Mouse (Mus musculus): ENCODE data around the gene Zfp131. TPM values are rescaled to one million over a fixed set of nuclear protein-coding genes. Genes with fewer than 3 reads are reported as not detected.
"Not testable (repeated sequence)": the region's sequence is repeated elsewhere in the genome, so short reads cannot be mapped to it uniquely, and the experiment has no call there.

The Zfp131 gene
- 42.8 and 43.8 TPM in 2 replicates for polyA plus RNA-seq (2015; fragmentation: Nextera tagmentation; extraction: Ambion mirVana)

DNA sequence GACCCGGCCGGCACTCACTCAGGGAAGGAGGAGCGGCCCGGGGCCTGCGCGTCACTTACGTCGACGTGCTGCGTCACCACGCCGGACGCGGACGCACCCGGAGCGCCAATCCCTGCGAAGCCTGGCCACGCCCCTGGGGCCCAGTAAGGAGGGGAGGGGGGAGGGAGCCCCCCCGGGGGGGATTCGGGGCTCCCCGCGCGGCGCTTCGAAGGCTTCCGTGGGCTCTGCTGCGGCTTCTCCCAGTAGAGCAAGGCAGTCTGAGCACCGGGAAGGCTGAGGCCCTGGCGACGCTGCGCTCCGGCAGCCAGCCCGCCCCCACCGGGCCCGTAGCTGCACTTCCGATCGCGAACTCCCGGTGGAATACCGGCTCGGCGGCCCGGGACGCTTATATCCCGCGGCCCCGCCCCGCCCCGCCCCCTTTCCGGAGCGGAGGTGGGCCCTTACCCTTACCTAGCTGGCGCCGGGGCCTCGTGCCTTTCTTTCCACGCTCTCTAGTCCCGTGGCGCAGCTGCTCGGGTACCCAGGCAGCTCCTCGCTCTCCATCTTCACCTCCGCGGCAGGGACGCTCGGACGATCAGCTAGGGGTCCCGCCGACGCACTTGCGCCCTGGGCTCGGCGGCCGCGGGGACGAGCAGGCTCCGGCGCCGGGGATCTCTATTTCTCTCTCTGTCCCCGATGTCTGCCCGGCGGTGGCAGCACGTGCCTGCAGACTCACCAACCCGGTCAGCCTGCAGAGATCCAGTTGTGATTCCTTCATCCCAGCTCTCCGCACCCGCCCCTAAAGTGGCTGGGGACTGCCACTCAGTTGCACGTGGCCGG lies at the start of gene Zfp131:
Gene Zfp131, minus strand, starts transcription at position 129 of the 819 bp plus-strand sequence.
- H3K9ac ChIP-seq (replicated peaks) = peak within 1 kb of the TSS; percentile 94
- H3K9me3 ChIP-seq = no peaks in the 10 kb centered on the region
- H3K4me2 ChIP-seq (replicated peaks) = peak within 1 kb of the TSS; percentile 67
- ATAC-seq = peak; percentile 95
- WGBS = under 1% methylated on average over 52 of the region's 86 CpGs
- peaks cover 20% of the 10 kb centered on the region for H3K36me3 ChIP-seq
- H3K4me1 ChIP-seq (replicated peaks) = peaks cover 28% of the 10 kb centered on the region
- peak within 1 kb of the TSS; percentile 96 for H3K27ac ChIP-seq
- H3K27me3 ChIP-seq = no peaks in the 10 kb centered on the region
- H3K4me3 ChIP-seq (replicated peaks) = peak within 1 kb of the TSS; percentile 83

GRCm38 (mm10) chr13:119839982-119840381 lies 49.3 kb upstream of the Zfp131 start:
- not testable (repeated sequence) for H3K9me3 ChIP-seq; H3K9ac ChIP-seq (replicated peaks); H3K36me3 ChIP-seq; H3K4me3 ChIP-seq (replicated peaks); H3K27ac ChIP-seq; H3K4me1 ChIP-seq (replicated peaks)
- Histone ChIP-seq H3K4me2 (replicated peaks) (0 out of 2 replicates have a peak overlapping the region, but pooled peaks have one; percentile 17), H3K27me3 (peaks cover 11% of the 10 kb centered on the region; the same call in 1 of the 2 replicates)
- WGBS = 22% methylated on average over 6 of the region's 6 CpGs
- ATAC-seq = peak; percentile 25; the same call in 1 of the 2 replicates

DNA sequence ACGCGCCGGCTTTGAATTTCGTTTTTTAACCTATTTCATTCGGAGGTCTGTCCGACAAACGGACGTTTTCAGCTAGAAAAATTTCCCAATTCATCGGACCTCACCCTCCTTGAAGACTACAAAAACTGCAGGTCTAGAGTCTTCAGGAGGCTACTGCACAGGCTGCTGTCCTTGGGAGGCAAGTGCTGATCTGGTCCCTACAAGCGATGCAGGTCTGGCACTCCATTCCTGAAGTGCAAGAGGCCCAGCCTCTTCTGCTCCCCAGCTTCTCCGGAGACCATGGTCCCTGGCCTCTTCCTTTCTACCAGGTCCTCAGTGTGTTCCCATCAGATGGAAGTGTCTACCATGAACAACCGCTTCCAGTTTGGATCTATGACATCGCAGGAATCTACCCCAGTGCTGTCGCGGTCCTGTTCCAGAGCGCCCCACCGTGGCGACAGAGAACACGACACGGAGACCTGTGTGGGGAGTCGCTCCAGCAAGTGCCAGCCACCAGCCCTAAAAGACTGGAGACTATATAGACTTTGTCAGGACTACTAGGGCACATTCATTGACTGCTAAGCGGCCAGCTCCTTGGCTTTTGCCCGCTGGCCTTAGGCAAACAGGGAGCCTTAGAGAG lies 47.1 kb upstream of the Zfp131 start:
- not testable (repeated sequence) for H3K9me3 ChIP-seq; H3K9ac ChIP-seq (replicated peaks); H3K27ac ChIP-seq; H3K36me3 ChIP-seq; H3K4me1 ChIP-seq (replicated peaks)
- peak overlapping the region; percentile 18; the same call in 1 of the 2 replicates for H3K4me3 ChIP-seq (replicated peaks)
- peak overlapping the region; percentile 37 for H3K4me2 ChIP-seq (replicated peaks)
- ATAC-seq = peak; percentile 31; the same call in 1 of the 2 replicates
- H3K27me3 ChIP-seq = peaks cover 11% of the 10 kb centered on the region; the same call in 1 of the 2 replicates
- 6% methylated on average over 14 of the region's 23 CpGs for WGBS

DNA sequence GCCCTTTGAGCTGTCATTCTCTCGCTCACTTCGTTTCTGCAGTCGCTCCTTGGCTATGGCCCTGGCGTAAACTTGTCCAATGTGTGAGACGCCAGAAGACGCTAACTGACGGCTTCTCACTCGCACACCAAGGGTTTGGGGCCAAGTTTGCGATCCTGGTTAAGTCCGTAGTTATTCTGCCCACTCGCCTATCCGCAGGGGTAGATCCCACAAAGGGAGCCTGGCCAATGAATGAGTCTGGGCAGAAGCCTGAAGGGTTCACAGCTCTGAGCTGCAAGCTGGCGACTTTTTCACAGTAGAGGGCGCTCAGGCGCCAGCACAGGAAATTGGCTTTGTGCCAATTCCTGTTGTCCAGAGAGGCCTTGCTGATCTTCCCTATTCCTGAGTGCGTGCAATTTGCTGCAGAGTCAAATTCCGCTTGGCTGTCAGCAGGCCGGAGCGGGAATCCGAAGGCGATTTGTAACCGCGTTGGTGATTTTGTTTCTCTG lies 45.7 kb upstream of the Zfp131 start:
- not testable (repeated sequence) for H3K36me3 ChIP-seq; H3K9me3 ChIP-seq; H3K4me1 ChIP-seq (replicated peaks); H3K9ac ChIP-seq (replicated peaks); H3K27ac ChIP-seq
- Histone ChIP-seq H3K4me2 (replicated peaks) (peak overlapping the region; percentile 47), H3K4me3 (replicated peaks) (peak overlapping the region; percentile 28), H3K27me3 (peaks cover 11% of the 10 kb centered on the region; the same call in 1 of the 2 replicates)
- ATAC-seq = peak; percentile 86
- 14% methylated on average over 23 of the region's 23 CpGs for WGBS

GRCm38 (mm10) chr13:119835320-119836056 lies 44.8 kb upstream of the Zfp131 start, which contains the start of gene D13Ertd608e:
D13Ertd608e (plus strand) TSS chr13:119836006.
- ATAC-seq = peak; percentile 68

DNA sequence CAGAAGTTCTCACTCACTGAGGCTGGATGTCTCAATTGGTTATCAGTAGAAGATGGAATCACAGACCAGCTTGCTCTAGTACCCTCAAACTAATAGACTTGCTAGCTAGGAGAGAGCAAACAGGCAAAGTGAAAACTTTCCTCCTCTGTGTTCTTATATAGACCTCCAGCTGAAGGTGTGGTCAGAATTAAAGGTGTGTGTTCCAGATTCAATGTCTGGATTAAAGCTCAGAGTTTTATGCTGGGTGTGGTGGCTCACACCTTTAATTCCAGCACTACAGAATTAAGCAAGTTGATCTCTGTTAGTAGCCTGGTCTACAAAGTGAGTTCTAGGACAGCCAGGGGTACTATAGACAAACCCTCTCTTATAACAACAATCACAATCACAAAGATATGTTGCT lies 39.4 kb upstream of the Zfp131 start, which contains the start of gene AF067063:
Gene AF067063, minus strand, starts transcription at position 101 of the 400 bp plus-strand sequence.
- H3K9ac ChIP-seq (replicated peaks); ATAC-seq; H3K4me3 ChIP-seq (replicated peaks): not testable (repeated sequence)

More at GRCm38 (mm10) chr13:119835320-119836056, 44.8 kb upstream of the Zfp131 start, which contains the start of gene D13Ertd608e:
- WGBS = 20% methylated on average over 18 of the region's 25 CpGs
- H3K27ac ChIP-seq; H3K4me1 ChIP-seq (replicated peaks); H3K9ac ChIP-seq (replicated peaks); H3K9me3 ChIP-seq; H3K36me3 ChIP-seq: not testable (repeated sequence)
- H3K27me3 ChIP-seq = peaks cover 11% of the 10 kb centered on the region; the same call in 1 of the 2 replicates
- peak within 1 kb of the TSS; percentile 47 for H3K4me2 ChIP-seq (replicated peaks)
- H3K4me3 ChIP-seq (replicated peaks) = peak within 1 kb of the TSS; percentile 28

GRCm38 (mm10) chr13:119817579-119818206 lies 27.0 kb upstream of the Zfp131 start:
- no peak overlapping the region for H3K9ac ChIP-seq (replicated peaks)
- no peak overlapping the region for H3K4me2 ChIP-seq (replicated peaks)
- H3K4me3 ChIP-seq (replicated peaks) = no peak overlapping the region
- 20% methylated on average over 2 of the region's 2 CpGs for WGBS
- no peaks in the 10 kb centered on the region for H3K9me3 ChIP-seq
- H3K27me3 ChIP-seq = no peaks in the 10 kb centered on the region
- ATAC-seq = no peak
- no peak overlapping the region for H3K27ac ChIP-seq
- peaks cover 12% of the 10 kb centered on the region for H3K4me1 ChIP-seq (replicated peaks)
- no peaks in the 10 kb centered on the region for H3K36me3 ChIP-seq

More for the DNA sequence above, 39.4 kb upstream of the Zfp131 start, which contains the start of gene AF067063:
- H3K27me3 ChIP-seq; H3K9me3 ChIP-seq; H3K27ac ChIP-seq; H3K36me3 ChIP-seq; H3K4me2 ChIP-seq (replicated peaks); H3K4me1 ChIP-seq (replicated peaks): not testable (repeated sequence)

DNA sequence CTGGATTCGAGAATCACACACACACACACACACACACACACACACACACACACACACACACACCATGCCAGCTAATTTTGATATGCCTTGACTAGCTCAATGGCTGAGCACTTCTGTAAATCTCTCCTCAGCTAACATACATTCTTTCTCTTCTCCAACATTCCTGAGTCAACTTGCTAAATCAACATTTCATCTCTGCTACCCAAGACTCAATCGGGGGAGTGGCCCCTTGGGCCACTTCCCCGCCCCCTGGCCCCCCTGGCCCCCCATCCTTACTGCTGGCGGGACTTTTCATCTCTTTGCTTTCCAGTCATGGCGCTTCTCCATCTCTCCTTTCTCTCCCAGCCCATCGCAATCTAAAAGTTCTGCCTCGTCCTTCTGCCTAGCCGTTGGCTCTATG lies 26.1 kb upstream of the Zfp131 start:
- Histone ChIP-seq H3K27ac (no peak overlapping the region), H3K4me1 (replicated peaks) (peaks cover 12% of the 10 kb centered on the region), H3K36me3 (no peaks in the 10 kb centered on the region), H3K4me3 (replicated peaks) (no peak overlapping the region), H3K4me2 (replicated peaks) (no peak overlapping the region), H3K9me3 (no peaks in the 10 kb centered on the region), H3K27me3 (no peaks in the 10 kb centered on the region), H3K9ac (replicated peaks) (no peak overlapping the region)
- WGBS = 54% methylated on average over 8 of the region's 8 CpGs
- no peak for ATAC-seq

GRCm38 (mm10) chr13:119810031-119810430 lies 19.3 kb upstream of the Zfp131 start:
- H3K27ac ChIP-seq = no peak overlapping the region
- WGBS = 90% methylated on average over 9 of the region's 9 CpGs
- no peaks in the 10 kb centered on the region for H3K36me3 ChIP-seq
- ATAC-seq = no peak
- H3K9ac ChIP-seq (replicated peaks) = no peak overlapping the region
- H3K9me3 ChIP-seq = no peaks in the 10 kb centered on the region
- no peaks in the 10 kb centered on the region for H3K27me3 ChIP-seq
- H3K4me1 ChIP-seq (replicated peaks) = no peaks in the 10 kb centered on the region
- no peak overlapping the region for H3K4me3 ChIP-seq (replicated peaks)
- no peak overlapping the region for H3K4me2 ChIP-seq (replicated peaks)

DNA sequence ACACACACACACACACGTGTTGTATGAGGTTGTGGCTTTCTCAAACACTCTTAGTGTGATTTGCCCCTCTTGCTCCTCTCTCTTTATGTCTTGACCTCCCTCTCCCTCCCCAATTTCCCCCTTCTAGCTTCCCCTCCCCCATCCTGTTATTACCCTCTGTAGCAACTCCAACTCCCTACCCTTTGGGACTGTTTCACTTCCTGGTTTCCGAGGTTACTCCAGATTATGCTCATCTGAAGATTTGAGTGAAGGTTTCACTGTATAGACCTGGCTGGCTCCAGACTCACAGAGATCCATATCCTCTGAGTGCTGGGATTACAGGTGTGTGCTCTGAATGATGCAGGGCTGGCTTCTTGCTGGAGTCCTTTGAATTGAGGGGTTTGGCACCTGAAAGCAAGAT lies 18.2 kb upstream of the Zfp131 start:
- no peak overlapping the region for H3K27ac ChIP-seq
- H3K4me1 ChIP-seq (replicated peaks) = no peaks in the 10 kb centered on the region
- no peak overlapping the region for H3K4me3 ChIP-seq (replicated peaks)
- no peak overlapping the region for H3K4me2 ChIP-seq (replicated peaks)
- H3K9ac ChIP-seq (replicated peaks) = no peak overlapping the region
- no peaks in the 10 kb centered on the region for H3K9me3 ChIP-seq
- 83% methylated on average over 2 of the region's 2 CpGs for WGBS
- H3K27me3 ChIP-seq = no peaks in the 10 kb centered on the region
- ATAC-seq = no peak
- H3K36me3 ChIP-seq = no peaks in the 10 kb centered on the region

GRCm38 (mm10) chr13:119797656-119798055 lies 7.0 kb upstream of the Zfp131 start:
- no peak for ATAC-seq
- H3K4me2 ChIP-seq (replicated peaks) = no peak overlapping the region
- no peak overlapping the region for H3K9ac ChIP-seq (replicated peaks)
- H3K27me3 ChIP-seq = no peaks in the 10 kb centered on the region
- H3K9me3 ChIP-seq = no peaks in the 10 kb centered on the region
- H3K4me1 ChIP-seq (replicated peaks) = no peaks in the 10 kb centered on the region
- 66% methylated on average over 4 of the region's 4 CpGs for WGBS
- no peak overlapping the region for H3K27ac ChIP-seq
- no peaks in the 10 kb centered on the region for H3K36me3 ChIP-seq
- no peak overlapping the region for H3K4me3 ChIP-seq (replicated peaks)

Measured in midbrain, embryonic 13.5 days (tissue).